10 mouse cellular contexts compared by ENCODE assay signal in genomic region chr6:83502656-83503055, GRCm38 (mm10). TPM values are rescaled to one million over a fixed set of nuclear protein-coding genes. Genes with fewer than 3 reads are reported as not detected.
A peak's percentile ranks its signal among the peaks of the same experiment; 100 is the strongest.
DNase-seq lines count a peak whose midpoint lies in the region; ATAC-seq and TF ChIP-seq lines count a peak whose summit lies in the region.
"Had no signal": no experiment of that assay in that cellular context is flagged by ENCODE, and none has a peak within 500 bp of the region (broad histone marks: within the 10 kb centered on the region; RNA-seq: fewer than 3 reads in every experiment).

No protein-coding gene starts in this region.

- no peaks in the 10 kb centered on the region for H3K36me3 ChIP-seq in liver, adult 2 months (ENCODE audit: control insufficient read depth, insufficient read depth, low read length)
- H3K36me3 ChIP-seq in liver, postnatal 0 days (replicated peaks; ENCODE audit: insufficient read depth, low read length) = no peaks in the 10 kb centered on the region
- H3K36me3 ChIP-seq in midbrain, postnatal 0 days (ENCODE audit: insufficient read depth, low read length) = no peaks in the 10 kb centered on the region
- H3K36me3 ChIP-seq: intestine, embryonic 15.5 days had no signal

- H3K9me3 ChIP-seq in liver, postnatal 0 days (ENCODE audit: low read length) = no peaks in the 10 kb centered on the region
- no peaks in the 10 kb centered on the region for H3K9me3 ChIP-seq in midbrain, postnatal 0 days (ENCODE audit: low read length)
- H3K9me3 ChIP-seq: intestine, embryonic 15.5 days; limb, embryonic 12.5 days had no signal

- no peak overlapping the region for H3K9ac ChIP-seq in liver, adult 2 months (ENCODE audit: low read depth, low read length)
- H3K9ac ChIP-seq in liver, postnatal 0 days (replicated peaks) = no peak overlapping the region
- no peak overlapping the region for H3K9ac ChIP-seq in midbrain, postnatal 0 days (replicated peaks; ENCODE audit: low read length, poor library complexity, severe bottlenecking)
- H3K9ac ChIP-seq: intestine, embryonic 15.5 days; limb, embryonic 12.5 days had no signal

- peaks cover 9% of the 10 kb centered on the region; the same call in 1 of the 2 replicates for H3K79me2 ChIP-seq in liver, adult 2 months (ENCODE audit: control insufficient read depth, insufficient read depth, low read length)

- no peak overlapping the region for H3K4me3 ChIP-seq in liver, adult 2 months (ENCODE audit: insufficient read depth, low read depth, low read length)
- no peak overlapping the region for H3K4me3 ChIP-seq in liver, postnatal 0 days (ENCODE audit: low read depth, low read length)
- H3K4me3 ChIP-seq in midbrain, postnatal 0 days (ENCODE audit: low read depth, low read length) = no peak overlapping the region
- H3K4me3 ChIP-seq: intestine, embryonic 15.5 days; limb, embryonic 12.5 days had no signal

- TF ChIP-seq POLR2A in liver, adult 2 months (IDR thresholded peaks at IDR 0.05; ENCODE audit: extremely low read depth, insufficient read depth, low read length) = no peak

- no peak for ATAC-seq in liver, postnatal 0 days
- peak; percentile 26 for ATAC-seq in megakaryocyte progenitor cell, adult 5-6 weeks (replicated peaks; ENCODE audit: poor library complexity)
- ATAC-seq in midbrain, postnatal 0 days (ENCODE audit: low FRiP score) = no peak
- ATAC-seq: intestine, embryonic 15.5 days had no signal

- no peak for TF ChIP-seq CTCF in liver, adult 2 months (IDR thresholded peaks at IDR 0.05; ENCODE audit: low read depth, low read length)
- no peak for TF ChIP-seq CTCF in liver, postnatal 0 days (IDR thresholded peaks at IDR 0.05; ENCODE audit: low read depth)
- TF ChIP-seq CTCF in midbrain, postnatal 0 days (IDR thresholded peaks at IDR 0.05) = no peak

- no peaks in the 10 kb centered on the region for H3K27me3 ChIP-seq in liver, adult 2 months (ENCODE audit: control insufficient read depth, insufficient read depth, low read length)
- H3K27me3 ChIP-seq in liver, postnatal 0 days (ENCODE audit: insufficient read depth, low read length) = no peaks in the 10 kb centered on the region
- H3K27me3 ChIP-seq in midbrain, postnatal 0 days (ENCODE audit: insufficient read depth, low read length) = no peaks in the 10 kb centered on the region
- H3K27me3 ChIP-seq: intestine, embryonic 15.5 days; limb, embryonic 12.5 days had no signal

- TF ChIP-seq EP300 in liver, postnatal 0 days (IDR thresholded peaks at IDR 0.05; ENCODE audit: low read depth) = no peak

- 79% methylated on average over 3 of the region's 3 CpGs for WGBS in liver, adult 2 months
- WGBS in liver, postnatal 0 days (ENCODE audit: insufficient replicate concordance) = 51% methylated on average over 3 of the region's 3 CpGs
- WGBS in midbrain, postnatal 0 days = 95% methylated on average over 3 of the region's 3 CpGs

- no peak overlapping the region for H3K4me2 ChIP-seq in liver, postnatal 0 days (ENCODE audit: low read depth, low read length)
- H3K4me2 ChIP-seq in midbrain, postnatal 0 days (ENCODE audit: low read depth, low read length, poor library complexity, severe bottlenecking) = no peak overlapping the region
- H3K4me2 ChIP-seq: intestine, embryonic 15.5 days; limb, embryonic 12.5 days had no signal

- no peak overlapping the region for H3K27ac ChIP-seq in liver, adult 2 months (replicated peaks; ENCODE audit: insufficient read depth, low read depth, low read length)
- no peak overlapping the region for H3K27ac ChIP-seq in liver, postnatal 0 days (ENCODE audit: low read depth)
- no peak overlapping the region for H3K27ac ChIP-seq in midbrain, postnatal 0 days (ENCODE audit: low read depth, low read length)
- H3K27ac ChIP-seq: intestine, embryonic 15.5 days; limb, embryonic 12.5 days had no signal

- DNase-seq in cerebellum, adult 9-11 months = peak; percentile 53
- DNase-seq in cerebellum, postnatal 4 days (ENCODE audit: low spot score in 2 of 2) = no peak
- DNase-seq in liver, adult 2 months (ENCODE audit: extremely low read depth, low read depth, low spot score) = peak; percentile 17
- DNase-seq in liver, postnatal 0 days = no peak
- peak; percentile 55 to 62 for DNase-seq in frontal cortex, postnatal 36 days (ENCODE audit: low spot score in 2 of 2)
- DNase-seq in midbrain, postnatal 0 days (ENCODE audit: low spot score) = no peak
- DNase-seq in gastrocnemius, adult 18-20 months (ENCODE audit: low spot score) = no peak

- H3K4me1 ChIP-seq in liver, adult 2 months (ENCODE audit: control insufficient read depth, insufficient read depth, low read length) = peaks cover 5% of the 10 kb centered on the region; the same call in 1 of the 2 replicates
- peaks cover 13% of the 10 kb centered on the region for H3K4me1 ChIP-seq in liver, postnatal 0 days (ENCODE audit: insufficient read depth)
- no peaks in the 10 kb centered on the region for H3K4me1 ChIP-seq in midbrain, postnatal 0 days (ENCODE audit: insufficient read depth, low read length)

RNA-seq across cellular contexts. Expression of gene Dguok, which starts 4.1 kb away (rescaled TPM):
- 17.4 and 21.8 TPM in 2 replicates for total RNA-seq in liver, adult 2 months (2014; rRNA removed)
- polyA plus RNA-seq in liver, adult 2 months (2012; rRNA removed) = 23.5 and 24.9 TPM in 2 replicates
- polyA plus RNA-seq in liver, postnatal 0 days (2015; fragmentation: Nextera tagmentation; extraction: Ambion mirVana) = 24.7 and 25.8 TPM in 2 replicates
- 40.2 and 51.7 TPM in 2 replicates for total RNA-seq in megakaryocyte progenitor cell, adult 5-6 weeks (2015)
- 34.3 and 35.3 TPM in 2 replicates for total RNA-seq in megakaryocyte progenitor cell, adult 5-6 weeks (2017)
- 31.4 and 55.2 TPM in 2 replicates for total RNA-seq in midbrain, postnatal 0 days (2014; rRNA removed)
- polyA plus RNA-seq in midbrain, postnatal 0 days (2015; fragmentation: Nextera tagmentation; extraction: Ambion mirVana) = 48.5 and 52.3 TPM in 2 replicates
- total RNA-seq in gastrocnemius, adult 18-20 months (2021) = 10 to 100 TPM; 17.4 to 20.6 TPM

RNA-seq across cellular contexts. Expression of gene Actg2, which starts 33.4 kb away (rescaled TPM):
- total RNA-seq in liver, adult 2 months (2014; rRNA removed) = 0.28 and 0.40 TPM in 2 replicates
- 1.1 and 1.2 TPM in 2 replicates for polyA plus RNA-seq in liver, adult 2 months (2012; rRNA removed)
- polyA plus RNA-seq in liver, postnatal 0 days (2015; fragmentation: Nextera tagmentation; extraction: Ambion mirVana) = 2.1 and 2.6 TPM in 2 replicates
- not detected in 2 replicates for total RNA-seq in megakaryocyte progenitor cell, adult 5-6 weeks (2015)
- total RNA-seq in megakaryocyte progenitor cell, adult 5-6 weeks (2017) = not detected in 2 replicates
- total RNA-seq in midbrain, postnatal 0 days (2014; rRNA removed) = 1.6 and 2.0 TPM in 2 replicates
- polyA plus RNA-seq in midbrain, postnatal 0 days (2015; fragmentation: Nextera tagmentation; extraction: Ambion mirVana) = 1.6 and 1.8 TPM in 2 replicates
- 1 to 10 TPM in 1 of 2 experiments, under 1 TPM in 1; 0.40 to 1.6 TPM for total RNA-seq in gastrocnemius, adult 18-20 months (2021)

RNA-seq across cellular contexts. Expression of gene Tet3, which starts 43.8 kb away (rescaled TPM):
- total RNA-seq in liver, adult 2 months (2014; rRNA removed) = 4.6 and 6.6 TPM in 2 replicates
- polyA plus RNA-seq in liver, adult 2 months (2012; rRNA removed) = 3.5 and 4.5 TPM in 2 replicates
- 7.9 and 8.5 TPM in 2 replicates for polyA plus RNA-seq in liver, postnatal 0 days (2015; fragmentation: Nextera tagmentation; extraction: Ambion mirVana)
- total RNA-seq in megakaryocyte progenitor cell, adult 5-6 weeks (2015) = 27.9 and 29.6 TPM in 2 replicates
- total RNA-seq in megakaryocyte progenitor cell, adult 5-6 weeks (2017) = 12.2 and 14.5 TPM in 2 replicates
- total RNA-seq in midbrain, postnatal 0 days (2014; rRNA removed) = 32.0 and 38.3 TPM in 2 replicates
- 45.3 and 48.5 TPM in 2 replicates for polyA plus RNA-seq in midbrain, postnatal 0 days (2015; fragmentation: Nextera tagmentation; extraction: Ambion mirVana)
- total RNA-seq in gastrocnemius, adult 18-20 months (2021) = 10 to 100 TPM; 10.9 to 13.4 TPM

Comparison
In these comparisons a context has a peak if more than half of its experiments do, and no peak if none do; other contexts are left out.
1. DNase-seq: peak in cerebellum, adult 9-11 months (single experiment), liver, adult 2 months (single experiment) and frontal cortex, postnatal 36 days (2 of 2); none in cerebellum, postnatal 4 days (0 of 2), liver, postnatal 0 days (single experiment), midbrain, postnatal 0 days (single experiment) and gastrocnemius, adult 18-20 months (single experiment).